Mouse (Mus musculus) hindlimb bud, embryonic 11.5 days (tissue): ENCODE measurements around the gene Cd70.
"Not testable (repeated sequence)": the region's sequence is repeated elsewhere in the genome, so short reads cannot be mapped to it uniquely, and the experiment has no call there.

Experiments used
- DNase-seq: peaks from one replicate; pipeline ENCODE4 v3.0.0-alpha.2; 2012; ENCODE audit warnings: low read depth, low spot score; ENCODE audit errors: extremely low spot score

Cd70 gene

DNA sequence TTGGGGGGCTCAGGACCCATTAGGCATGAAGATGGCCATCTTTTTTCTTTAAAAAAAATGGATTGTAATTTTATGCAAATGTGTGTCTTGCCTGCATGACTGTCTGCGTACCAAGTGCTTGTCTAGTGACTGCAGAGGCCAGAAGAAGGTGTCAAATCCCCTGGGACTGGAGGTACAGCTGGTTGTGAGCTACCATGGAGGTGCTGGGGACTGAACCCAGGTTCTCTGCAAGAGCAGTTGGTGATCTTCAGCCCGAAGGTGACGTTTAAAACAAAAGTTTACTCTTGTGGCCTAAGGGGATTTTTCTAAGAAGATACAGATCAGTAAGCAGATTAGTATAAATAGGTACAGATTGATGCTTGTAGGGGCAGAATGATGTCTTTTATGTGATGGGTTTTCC is 13.9 kb downstream of the Cd70 start:
- no peak for DNase-seq

DNA sequence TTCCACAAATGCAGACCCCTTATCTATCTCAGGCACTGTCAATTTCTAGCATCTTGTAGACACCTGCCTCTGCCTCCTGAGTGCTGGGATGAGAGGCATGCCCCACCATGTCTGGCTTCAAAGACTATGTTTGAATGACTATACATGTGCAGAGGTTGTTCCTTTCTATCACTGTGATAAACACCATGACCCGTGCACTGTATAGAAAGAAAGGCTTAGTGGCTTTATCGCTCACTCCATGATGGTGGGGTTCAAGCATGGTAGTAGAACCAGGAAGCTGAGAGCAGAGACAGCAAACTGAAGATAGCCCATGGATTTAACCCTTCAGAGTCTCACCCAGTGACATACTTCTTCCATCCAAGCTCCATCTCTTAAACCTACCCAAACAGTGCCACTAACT is 14.9 kb downstream of the Cd70 start:
- DNase-seq = no peak

DNA sequence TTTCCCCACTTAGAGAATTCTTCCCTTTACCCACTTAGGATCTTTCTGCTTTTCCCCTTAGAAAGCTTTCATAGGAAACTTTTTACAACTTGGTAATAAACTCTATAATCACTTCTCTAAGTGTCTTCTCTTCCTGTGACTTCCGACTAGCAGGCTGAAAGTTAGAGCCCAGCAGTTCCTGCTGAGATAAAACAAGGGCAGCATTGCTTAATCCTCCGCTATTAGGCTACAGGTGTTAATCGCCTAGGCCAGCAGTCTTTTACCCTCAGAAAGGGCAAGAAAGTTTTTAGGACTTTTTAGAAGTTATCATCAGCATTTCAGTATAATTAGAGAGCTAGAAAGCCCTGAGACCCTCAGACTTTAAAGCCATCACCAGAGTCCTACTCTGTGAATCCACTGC is 15.6 kb downstream of the Cd70 start:
- DNase-seq = not testable (repeated sequence)

DNA sequence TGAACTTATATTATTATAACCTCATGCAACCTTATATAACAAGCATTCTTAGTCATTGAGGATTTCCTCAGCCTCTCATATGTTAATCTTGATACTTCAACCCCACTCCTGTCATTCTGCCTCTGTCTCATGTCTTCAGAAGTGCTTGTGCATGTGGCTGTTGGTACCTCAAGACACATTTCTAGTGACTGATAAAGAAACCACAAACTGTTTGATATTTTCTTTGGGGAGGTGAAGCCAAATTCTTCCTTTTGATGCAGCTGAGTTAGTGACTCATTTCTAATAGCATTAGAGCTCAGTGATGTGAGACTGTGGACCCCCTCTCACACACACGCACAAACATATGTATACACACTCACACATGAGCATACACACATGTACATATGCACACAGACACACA is 17.8 kb downstream of the Cd70 start:
- no peak for DNase-seq

DNA sequence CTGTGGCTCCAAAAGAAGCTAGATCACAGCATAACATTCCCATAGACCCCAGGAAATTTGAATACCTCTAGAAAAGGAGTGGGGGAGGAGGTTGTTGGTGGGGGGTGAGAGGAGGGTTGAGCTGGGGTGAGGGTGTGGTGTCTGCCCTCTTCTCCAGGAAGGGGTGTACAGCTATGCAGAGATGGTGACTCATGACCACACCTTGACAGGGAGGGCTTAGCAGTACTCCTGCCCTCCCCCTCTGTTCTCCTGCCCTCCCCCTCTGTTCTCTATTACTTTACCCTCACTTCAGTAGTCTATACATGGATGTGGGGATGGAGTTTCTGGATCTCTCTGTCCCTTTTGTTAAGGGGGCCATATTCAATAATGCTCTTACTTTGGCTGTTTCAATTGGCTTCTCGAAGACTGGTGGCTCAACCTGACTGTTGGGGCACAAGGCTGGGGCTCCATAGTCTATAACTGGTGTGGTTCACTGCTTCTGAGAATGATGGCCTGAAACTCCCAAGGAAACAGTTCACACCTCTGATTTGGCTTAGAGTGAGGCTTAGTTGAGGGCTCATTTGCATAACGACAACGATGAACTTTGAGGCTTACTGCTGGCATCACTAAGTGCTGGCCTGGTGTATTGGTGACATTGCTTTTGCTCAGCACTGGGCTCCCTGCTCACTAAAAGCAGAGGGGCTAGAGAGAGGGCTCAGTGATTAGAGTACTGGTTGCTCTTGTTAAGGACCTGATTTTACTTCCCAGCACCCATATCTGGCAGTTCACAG is 23.5 kb downstream of the Cd70 start:
- DNase-seq = no peak

DNA sequence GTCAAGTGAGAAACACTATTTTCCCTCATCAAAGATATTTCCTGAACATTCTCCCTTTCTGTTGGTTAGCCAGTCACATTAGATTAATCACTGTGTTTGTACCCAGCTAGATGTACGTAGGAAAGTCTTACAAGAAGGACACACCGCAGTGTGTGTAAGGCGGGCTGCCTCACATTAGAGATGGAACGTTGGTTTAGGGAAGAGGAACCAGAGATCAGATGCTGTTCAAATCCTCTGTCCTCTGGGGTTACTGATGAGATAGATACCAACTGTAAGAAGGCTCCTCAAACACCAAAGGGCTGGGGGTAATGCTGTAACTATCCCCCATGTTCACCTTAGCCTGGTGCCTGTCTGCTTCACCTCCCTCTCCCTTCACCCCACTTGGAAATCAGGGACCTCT is 24.8 kb downstream of the Cd70 start:
- DNase-seq = no peak

DNA sequence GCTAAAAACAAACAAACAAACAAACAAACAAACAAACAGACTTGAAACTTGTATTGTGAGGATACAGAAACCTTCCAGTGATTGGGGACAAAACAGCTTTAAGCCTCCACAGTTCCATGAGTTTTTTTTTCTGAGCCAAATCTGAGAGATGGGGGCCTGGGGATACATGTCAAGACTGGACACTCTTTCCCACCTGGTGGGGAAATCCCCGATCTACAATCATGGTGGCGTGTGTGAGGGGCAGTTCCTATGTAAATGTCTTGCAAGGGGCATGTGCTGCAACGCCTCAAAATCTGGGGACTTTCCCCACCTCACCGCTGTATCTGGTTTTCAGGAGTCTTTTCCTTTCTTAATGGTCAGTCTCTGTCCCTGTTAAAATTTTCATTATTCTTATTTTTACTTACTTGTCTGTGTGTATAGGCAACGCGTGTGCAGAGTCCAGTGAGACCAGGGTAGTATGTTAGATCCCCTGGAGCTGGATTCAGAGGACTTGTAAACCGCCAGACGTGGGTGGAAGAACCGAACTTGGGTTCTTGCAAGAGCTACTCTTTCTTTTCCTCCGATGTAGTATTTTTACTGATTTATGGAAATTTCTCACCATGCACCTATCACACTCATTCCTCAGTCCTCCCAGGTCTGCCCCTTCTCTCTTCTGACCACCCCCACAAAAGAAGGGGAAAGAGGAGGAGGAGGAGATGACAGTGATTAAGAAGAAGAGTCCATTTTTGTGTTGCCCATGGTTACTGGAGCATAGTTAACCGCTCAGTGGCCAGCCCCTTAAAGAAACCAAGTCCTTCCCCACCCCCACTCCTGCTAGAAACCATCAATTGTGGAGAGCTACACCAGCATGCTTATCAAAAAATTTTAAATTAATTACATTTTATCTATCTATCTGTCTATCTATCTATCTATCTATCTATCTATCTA is 26.1 kb downstream of the Cd70 start:
- no peak for DNase-seq

- DNase-seq = no peak
Observed at GRCm38 (mm10) chr17:57121856-57122255, 27.7 kb downstream of the Cd70 start.

- no peak for DNase-seq
Observed at GRCm38 (mm10) chr17:57118524-57119349, 30.8 kb downstream of the Cd70 start.

GRCm38 (mm10) chr17:57116801-57117200 is 32.8 kb downstream of the Cd70 start:
- no peak for DNase-seq

GRCm38 (mm10) chr17:57112768-57113474 is 36.7 kb downstream of the Cd70 start:
- DNase-seq = no peak

- no peak for DNase-seq
Observed at GRCm38 (mm10) chr17:57110005-57110404, 39.6 kb downstream of the Cd70 start.

DNA sequence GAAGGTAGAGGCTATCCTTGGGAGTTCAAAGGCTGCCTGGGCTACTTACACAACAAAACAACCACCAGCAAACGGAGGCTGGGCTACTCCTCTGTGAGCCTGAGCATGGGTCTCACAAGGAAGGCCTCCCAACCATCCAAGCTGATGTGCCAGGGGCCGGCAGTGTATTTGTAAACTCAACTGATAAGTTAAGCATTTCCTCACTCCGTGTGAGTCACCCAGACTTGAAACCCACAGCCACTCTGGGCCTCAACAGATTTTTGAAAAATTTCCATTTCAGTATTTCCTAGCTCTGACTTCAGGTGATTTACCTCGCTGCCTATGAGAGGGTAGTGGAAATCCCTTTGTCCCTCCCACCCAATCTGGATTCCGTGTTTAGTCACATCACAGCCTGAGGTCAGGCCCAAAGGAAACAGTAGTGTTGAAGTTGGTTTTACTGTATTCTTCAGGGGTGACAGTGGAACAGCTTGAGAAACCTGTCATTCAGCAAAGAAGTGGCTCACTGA is 40.9 kb downstream of the Cd70 start:
- DNase-seq = no peak

DNA sequence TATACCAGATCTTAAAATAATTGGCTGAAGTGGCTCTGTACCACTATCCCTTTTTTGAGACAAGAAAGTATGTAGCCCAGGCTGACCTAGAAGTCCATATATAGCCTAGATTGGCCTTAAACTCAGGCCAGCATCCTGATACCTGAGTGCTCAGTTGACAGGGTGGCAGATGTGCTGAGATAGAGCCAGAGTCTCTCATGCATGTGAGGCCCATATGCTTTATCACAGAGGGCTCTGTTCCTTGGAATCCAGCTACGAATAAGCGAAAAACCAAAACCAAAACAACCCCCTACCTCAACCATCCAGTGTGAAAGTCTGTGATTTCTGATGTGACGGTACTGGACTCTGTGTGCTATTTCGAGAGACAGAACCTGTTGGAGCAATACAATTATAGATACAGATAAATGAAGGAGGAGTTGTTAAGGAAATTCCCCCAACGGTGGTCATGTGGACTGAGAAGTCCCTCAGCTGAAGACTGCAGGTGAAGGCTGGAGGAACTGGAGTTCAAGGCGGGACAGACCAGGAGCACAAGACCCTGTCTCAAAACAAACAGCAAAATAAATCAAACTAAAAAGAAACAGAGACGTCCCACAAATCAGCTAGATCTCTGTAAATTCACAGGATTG is 41.4 kb downstream of the Cd70 start:
- DNase-seq = no peak

DNA sequence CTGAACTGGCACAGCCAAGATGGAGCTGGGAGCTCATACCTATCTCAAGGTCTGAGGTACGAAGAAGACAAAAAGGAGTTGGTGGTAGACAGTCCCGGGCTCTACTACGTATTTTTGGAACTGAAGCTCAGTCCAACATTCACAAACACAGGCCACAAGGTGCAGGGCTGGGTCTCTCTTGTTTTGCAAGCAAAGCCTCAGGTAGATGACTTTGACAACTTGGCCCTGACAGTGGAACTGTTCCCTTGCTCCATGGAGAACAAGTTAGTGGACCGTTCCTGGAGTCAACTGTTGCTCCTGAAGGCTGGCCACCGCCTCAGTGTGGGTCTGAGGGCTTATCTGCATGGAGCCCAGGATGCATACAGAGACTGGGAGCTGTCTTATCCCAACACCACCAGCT is 42.5 kb downstream of the Cd70 start:
- no peak for DNase-seq

DNA sequence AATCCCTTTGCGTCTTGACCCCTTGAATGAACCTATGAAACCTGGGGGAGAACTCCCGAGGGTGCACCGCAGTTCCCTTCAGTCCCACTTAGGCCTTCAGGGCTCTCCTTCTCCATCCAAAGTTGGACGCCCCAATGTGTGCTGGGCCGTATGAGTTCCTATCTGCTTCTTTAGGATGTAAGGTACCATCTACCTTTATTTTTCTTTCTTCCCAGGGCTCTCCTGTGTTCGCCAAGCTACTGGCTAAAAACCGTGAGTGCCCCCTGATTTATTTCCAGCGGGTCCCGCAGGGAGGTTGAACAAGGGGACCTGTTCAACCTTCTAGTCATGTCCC is 43.6 kb downstream of the Cd70 start:
- DNase-seq = no peak

DNA sequence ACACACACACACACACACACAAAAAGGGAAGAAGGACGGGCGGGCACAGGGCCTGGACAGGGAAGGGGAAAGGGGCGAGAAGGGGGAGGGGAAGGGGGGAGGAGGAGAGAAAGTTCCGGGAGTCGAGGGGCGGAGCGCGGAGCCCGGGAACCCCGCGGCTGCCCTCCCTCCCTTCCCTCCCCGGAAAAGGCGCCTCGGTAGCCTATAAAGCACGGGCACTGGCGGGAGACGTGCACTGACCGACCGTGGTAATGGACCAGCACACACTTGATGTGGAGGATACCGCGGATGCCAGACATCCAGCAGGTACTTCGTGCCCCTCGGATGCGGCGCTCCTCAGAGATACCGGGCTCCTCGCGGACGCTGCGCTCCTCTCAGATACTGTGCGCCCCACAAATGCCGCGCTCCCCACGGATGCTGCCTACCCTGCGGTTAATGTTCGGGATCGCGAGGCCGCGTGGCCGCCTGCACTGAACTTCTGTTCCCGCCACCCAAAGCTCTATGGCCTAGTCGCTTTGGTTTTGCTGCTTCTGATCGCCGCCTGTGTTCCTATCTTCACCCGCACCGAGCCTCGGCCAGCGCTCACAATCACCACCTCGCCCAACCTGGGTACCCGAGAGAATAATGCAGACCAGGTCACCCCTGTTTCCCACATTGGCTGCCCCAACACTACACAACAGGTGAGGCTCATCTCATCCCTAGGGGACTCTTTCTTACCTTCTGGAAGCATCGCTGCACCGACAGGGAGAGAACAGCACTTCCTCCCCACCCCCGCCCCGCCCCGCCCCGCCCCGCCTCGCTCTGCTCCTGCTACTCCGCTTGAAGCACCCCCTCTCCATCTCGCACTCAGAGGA is 44.2 kb downstream of the Cd70 start, which contains the start of gene Tnfsf9:
Gene Tnfsf9, plus strand, starts transcription at position 145 of the 854 bp plus-strand sequence.
- no peak for DNase-seq

DNA sequence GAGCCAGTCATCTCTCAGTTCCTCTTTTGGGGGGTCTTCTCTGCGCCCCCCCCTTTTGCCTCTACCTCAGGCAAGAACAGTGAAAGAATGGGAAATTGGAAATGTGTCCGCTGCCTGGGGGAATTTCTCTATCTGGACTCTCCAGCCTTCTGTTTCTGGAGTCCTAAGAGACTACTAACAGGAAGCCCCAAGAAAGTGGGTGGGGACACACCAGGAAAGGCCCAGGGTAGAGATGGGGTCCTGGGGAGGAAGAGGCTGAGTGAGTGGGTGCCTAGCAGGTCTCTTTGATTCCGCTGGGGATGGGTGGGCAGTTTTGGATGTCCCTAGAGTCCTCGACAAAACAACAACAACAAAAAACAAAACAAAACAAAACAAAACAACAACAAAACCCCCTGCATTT is 45.1 kb downstream of the Cd70 start:
- no peak for DNase-seq

GRCm38 (mm10) chr17:57102276-57102675 is 47.3 kb downstream of the Cd70 start:
- no peak for DNase-seq
